Mouse (Mus musculus): ENCODE data around the gene Ppp1r16b.

GRCm38 (mm10) chr2:158643791-158644190 is 21.4 kb upstream of the Ppp1r16b start:
- TF ChIP-seq CTCF (IDR thresholded peaks at IDR 0.05; ENCODE audit: low read depth, low read length): no peak
- TF ChIP-seq POLR2A (IDR thresholded peaks at IDR 0.05; ENCODE audit: extremely low read depth, insufficient read depth, low read length): no peak
